Mouse (Mus musculus): ENCODE measurements at regions not wholly inside any gene's neighbourhood (a gene's known extent, or its start where the extent isn't known, plus 50 kb on each side); places are given as distances from the start of the nearest gene placed in this dataset.

GRCm38 (mm10) chr2:27624656-27625366, 51.4 kb upstream of the Rxra start:
- intact Hi-C loops (cut with DNase I): no loop called here
- TF ChIP-seq CTCF (IDR thresholded peaks at IDR 0.05): no peak
- H3K27ac ChIP-seq: no peak overlapping the region

More at GRCm38 (mm10) chr2:27624656-27625366, 51.4 kb upstream of the Rxra start:
- no peak for DNase-seq (ENCODE audit: extremely low spot score in 1 of 2, low spot score in 2 of 2)
- no peak overlapping the region for H3K4me3 ChIP-seq
